Mouse (Mus musculus): Measurements from ENCODE around the gene Gm49322.

GRCm38 (mm10) chr10:80561116-80561944 is 44.5 kb upstream of the Gm49322 start, which contains the start of gene Rexo1:
- peak; percentile 89 for TF ChIP-seq CTCF (IDR thresholded peaks at IDR 0.05; ENCODE audit: borderline replicate concordance, extremely low read depth, insufficient read depth, insufficient read length)
- TF ChIP-seq POLR2A (IDR thresholded peaks at IDR 0.05; ENCODE audit: borderline replicate concordance, extremely low read depth, insufficient read depth, insufficient read length, poor library complexity, severe bottlenecking): peak; percentile 37; the same call in 1 of the 2 replicates
